Comparison of ENCODE assay signal across 20 mouse cellular contexts in the genomic region with DNA sequence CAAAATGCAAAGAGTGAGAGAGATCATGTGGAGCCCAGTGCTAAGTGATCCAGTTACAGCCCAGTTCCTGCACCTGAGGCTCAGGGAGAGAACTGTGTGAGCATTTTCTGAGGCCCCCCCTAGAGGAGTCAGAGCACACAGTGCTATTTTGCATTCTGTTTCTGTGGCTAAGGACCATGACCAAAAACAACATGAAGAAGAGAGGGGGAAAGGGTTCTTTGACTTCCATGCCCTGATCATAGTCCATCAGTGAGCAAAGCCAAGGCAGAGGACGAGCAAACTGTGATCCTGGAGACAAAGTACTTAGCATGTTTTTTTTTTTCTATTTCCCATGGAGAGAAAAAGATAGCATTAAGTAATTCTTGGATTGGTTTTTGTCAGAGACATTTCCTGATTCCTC.
"Had no signal": no experiment of that assay in that cellular context is flagged by ENCODE, and none has a peak within 500 bp of the region (broad histone marks: within the 10 kb centered on the region; RNA-seq: fewer than 3 reads in every experiment).

No protein-coding gene starts in this region.

- H3K4me1 ChIP-seq: hindbrain, embryonic 15.5 days; liver, embryonic 15.5 days; lung, embryonic 15.5 days; megakaryocyte, embryonic 14.5 days; neural tube, embryonic 13.5 days; stomach, embryonic 15.5 days had no signal

- H3K9me3 ChIP-seq: hindbrain, embryonic 15.5 days; liver, embryonic 15.5 days; lung, embryonic 15.5 days; megakaryocyte, embryonic 14.5 days; midbrain, embryonic 10.5 days; midbrain, embryonic 13.5 days; neural tube, embryonic 13.5 days; stomach, embryonic 15.5 days had no signal

- H3K27ac ChIP-seq: hindbrain, embryonic 15.5 days; liver, embryonic 15.5 days; lung, embryonic 15.5 days; midbrain, embryonic 10.5 days; midbrain, embryonic 13.5 days; neural tube, embryonic 13.5 days; stomach, embryonic 15.5 days had no signal

- H3K4me2 ChIP-seq: hindbrain, embryonic 15.5 days; liver, embryonic 11.5 days; liver, embryonic 15.5 days; lung, embryonic 15.5 days; midbrain, embryonic 13.5 days; neural tube, embryonic 13.5 days; stomach, embryonic 15.5 days had no signal

- H3K36me3 ChIP-seq: hindbrain, embryonic 15.5 days; liver, embryonic 15.5 days; lung, embryonic 15.5 days; midbrain, embryonic 10.5 days; midbrain, embryonic 13.5 days; neural tube, embryonic 13.5 days; stomach, embryonic 15.5 days had no signal

- H3K9ac ChIP-seq: hindbrain, embryonic 15.5 days; liver, embryonic 15.5 days; lung, embryonic 15.5 days; midbrain, embryonic 13.5 days; neural tube, embryonic 13.5 days; stomach, embryonic 15.5 days had no signal

- DNase-seq: left cerebral cortex, postnatal 4 days; lung, adult 18-20 months; lung, postnatal 10 days; lung, postnatal 36 days; retina, postnatal 1 day; right cerebral cortex, postnatal 25 days; spleen, adult 18-20 months; thymus, postnatal 25 days had no signal

- H3K27me3 ChIP-seq: hindbrain, embryonic 15.5 days; liver, embryonic 15.5 days; lung, embryonic 15.5 days; megakaryocyte, embryonic 14.5 days; midbrain, embryonic 13.5 days; neural tube, embryonic 13.5 days; stomach, embryonic 15.5 days had no signal

- H3K4me3 ChIP-seq: hindbrain, embryonic 15.5 days; liver, embryonic 15.5 days; lung, embryonic 15.5 days; megakaryocyte, embryonic 14.5 days; midbrain, embryonic 10.5 days; midbrain, embryonic 13.5 days; myocyte; neural tube, embryonic 13.5 days; stomach, embryonic 15.5 days had no signal

- ATAC-seq: intestine, postnatal 0 days; midbrain, embryonic 13.5 days; midbrain, embryonic 16.5 days had no signal
